Mouse (Mus musculus) kidney, adult 2 months (tissue): Measurements from ENCODE around the gene Pxmp2. TPM values are rescaled to one million over a fixed set of nuclear protein-coding genes. Genes with fewer than 3 reads are reported as not detected.
A peak's percentile ranks its signal among the peaks of the same experiment; 100 is the strongest.

Experiments
- DNase-seq: peaks from one replicate; pipeline ENCODE4 v3.0.0; 2021
- H3K27ac ChIP-seq: fragments of 200-500 bp; 2 replicates; pipeline ENCODE4 v1.5.1; 2012; ENCODE audit warnings: low read depth, low read length, control low read depth, inconsistent platforms; ENCODE audit not compliant: insufficient read depth
- H3K27me3 ChIP-seq: fragments of 200-500 bp; replicated peaks from 2 replicates; pipeline ENCODE4 v1.6.1; 2012; ENCODE audit warnings: mild to moderate bottlenecking, moderate library complexity, low read length, inconsistent platforms; ENCODE audit not compliant: control insufficient read depth, insufficient read depth
- H3K36me3 ChIP-seq: fragments of 200-500 bp; 2 replicates; pipeline ENCODE4 v1.6.1; 2012; ENCODE audit warnings: mild to moderate bottlenecking, moderate library complexity, low read length, inconsistent platforms; ENCODE audit not compliant: control insufficient read depth, insufficient read depth
- H3K4me1 ChIP-seq: fragments of 200-500 bp; 2 replicates; pipeline ENCODE4 v1.6.1; 2011; ENCODE audit warnings: low read length; ENCODE audit not compliant: control insufficient read depth, insufficient read depth
- H3K4me3 ChIP-seq: fragments of 200-500 bp; 2 replicates; pipeline ENCODE4 v1.5.1; 2011; ENCODE audit warnings: mild to moderate bottlenecking, low read depth, low read length, control low read depth; ENCODE audit not compliant: insufficient read depth
- CTCF ChIP-seq: fragments of 200-500 bp; conservative IDR thresholded peaks from 2 replicates; pipeline ENCODE4 v1.5.1; 2011; ENCODE audit warnings: low read depth, mild to moderate bottlenecking, control low read depth, low read length, moderate library complexity, mixed read lengths; ENCODE audit not compliant: insufficient read depth, insufficient read length
- POLR2A ChIP-seq: fragments of 200-500 bp; IDR thresholded peaks from one replicate; pipeline ENCODE4 v1.6.1; 2011; ENCODE audit warnings: low read depth, low read length, control low read depth
- WGBS: fragments of 180-500 bp; shearing (Covaris S2); methylation state at CpG from one replicate; pipeline ENCODE4 v1.1.7; 2018; 5-methylcytosine and 5-hydroxymethylcytosine counted together
- polyA plus RNA-seq: library from polyadenylated mRNA; depleted of rRNA; stranded (reverse); fragments of >200 nt; gene quantifications from 2 replicates; pipeline ENCODE4 v1.2.3, GENCODE M21; 2012

The Pxmp2 gene
- polyA plus RNA-seq, 1 experiment: 83.7 TPM

- no peaks in the 10 kb centered on the region for H3K27me3 ChIP-seq
- no peak for DNase-seq
- TF ChIP-seq CTCF: no peak
- no peak for TF ChIP-seq POLR2A
- 88% methylated on average over 6 of the region's 6 CpGs for WGBS
- no peak overlapping the region for H3K4me3 ChIP-seq
- H3K27ac ChIP-seq: no peak overlapping the region
- no peaks in the 10 kb centered on the region for H3K36me3 ChIP-seq
- peaks cover 9% of the 10 kb centered on the region; the same call in 1 of the 2 replicates for H3K4me1 ChIP-seq
These were observed 15.7 kb downstream of the Pxmp2 start for GRCm38 (mm10) chr5:110270242-110270641.

- no peak within 1 kb of the TSS for H3K27ac ChIP-seq
- peak within 1 kb of the TSS; percentile 79 for H3K4me3 ChIP-seq
- TF ChIP-seq CTCF: peak; percentile 71
- peak; percentile 19 for TF ChIP-seq POLR2A
- no peaks in the 10 kb centered on the region for H3K27me3 ChIP-seq
- H3K36me3 ChIP-seq: peaks cover 2% of the 10 kb centered on the region; the same call in 1 of the 2 replicates
- WGBS: under 1% methylated on average over 66 of the region's 66 CpGs
- H3K4me1 ChIP-seq: peaks cover 9% of the 10 kb centered on the region; the same call in 1 of the 2 replicates
- peak; percentile 93 for DNase-seq
These were observed 16.6 kb downstream of the Pxmp2 start, which contains the start of gene Pgam5 for GRCm38 (mm10) chr5:110269141-110270101. TSS of gene Pgam5 (minus strand) at chr5:110269913.

GRCm38 (mm10) chr5:110266941-110267340, 19.0 kb downstream of the Pxmp2 start:
- no peaks in the 10 kb centered on the region for H3K27me3 ChIP-seq
- peaks cover 9% of the 10 kb centered on the region; the same call in 1 of the 2 replicates for H3K4me1 ChIP-seq
- WGBS: 63% methylated on average over 4 of the region's 4 CpGs
- no peak overlapping the region for H3K4me3 ChIP-seq
- peak; percentile 20 for DNase-seq
- peaks cover 2% of the 10 kb centered on the region; the same call in 1 of the 2 replicates for H3K36me3 ChIP-seq
- no peak overlapping the region for H3K27ac ChIP-seq
- TF ChIP-seq CTCF (no peak), POLR2A (no peak)

GRCm38 (mm10) chr5:110244091-110244490, 41.9 kb downstream of the Pxmp2 start:
- no peak for DNase-seq
- H3K27me3 ChIP-seq: no peaks in the 10 kb centered on the region
- H3K27ac ChIP-seq: no peak overlapping the region
- no peak for TF ChIP-seq CTCF
- no peak for TF ChIP-seq POLR2A
- 83% methylated on average over 2 of the region's 2 CpGs for WGBS
- no peaks in the 10 kb centered on the region for H3K4me1 ChIP-seq
- no peak overlapping the region for H3K4me3 ChIP-seq
- H3K36me3 ChIP-seq: peaks cover 12% of the 10 kb centered on the region

GRCm38 (mm10) chr5:110232346-110232745, 53.6 kb downstream of the Pxmp2 start:
- H3K4me3 ChIP-seq: no peak overlapping the region
- TF ChIP-seq CTCF (no peak), POLR2A (no peak)
- 60% methylated on average over 6 of the region's 6 CpGs for WGBS

GRCm38 (mm10) chr5:110231638-110232037, 54.3 kb downstream of the Pxmp2 start:
- Histone ChIP-seq H3K36me3 (no peaks in the 10 kb centered on the region; the same call in 1 of the 2 replicates), H3K4me1 (no peaks in the 10 kb centered on the region), H3K27me3 (no peaks in the 10 kb centered on the region), H3K4me3 (peak overlapping the region; percentile 19; the same call in 1 of the 2 replicates), H3K27ac (no peak overlapping the region)
- peak; percentile 7 for DNase-seq
- WGBS: 31% methylated on average over 13 of the region's 13 CpGs
- TF ChIP-seq CTCF (no peak), POLR2A (no peak)

More at GRCm38 (mm10) chr5:110232346-110232745, 53.6 kb downstream of the Pxmp2 start:
- no peaks in the 10 kb centered on the region for H3K27me3 ChIP-seq
- no peaks in the 10 kb centered on the region for H3K4me1 ChIP-seq
- H3K27ac ChIP-seq: no peak overlapping the region
- DNase-seq: no peak
- H3K36me3 ChIP-seq: no peaks in the 10 kb centered on the region; the same call in 1 of the 2 replicates

- H3K4me1 ChIP-seq: no peaks in the 10 kb centered on the region
- no peaks in the 10 kb centered on the region; the same call in 1 of the 2 replicates for H3K36me3 ChIP-seq
- peak; percentile 95 for DNase-seq
- H3K27ac ChIP-seq: peak within 1 kb of the TSS; percentile 79
- no peaks in the 10 kb centered on the region for H3K27me3 ChIP-seq
- WGBS: under 1% methylated on average over 81 of the region's 81 CpGs
- TF ChIP-seq POLR2A (peak; percentile 72), CTCF (no peak)
- peak within 1 kb of the TSS; percentile 98 for H3K4me3 ChIP-seq
These were observed 55.1 kb downstream of the Pxmp2 start, which contains the start of gene Ankle2 for GRCm38 (mm10) chr5:110230780-110231461. TSS of gene Ankle2 (plus strand) at chr5:110231004.
